Mouse (Mus musculus): ENCODE data around the gene Slc16a10. TPM values are rescaled to one million over a fixed set of nuclear protein-coding genes. Genes with fewer than 3 reads are reported as not detected.

The Slc16a10 gene
- total and polyA plus RNA-seq, 3 experiments: 4.1 to 10.4 (median 4.5) TPM

DNA sequence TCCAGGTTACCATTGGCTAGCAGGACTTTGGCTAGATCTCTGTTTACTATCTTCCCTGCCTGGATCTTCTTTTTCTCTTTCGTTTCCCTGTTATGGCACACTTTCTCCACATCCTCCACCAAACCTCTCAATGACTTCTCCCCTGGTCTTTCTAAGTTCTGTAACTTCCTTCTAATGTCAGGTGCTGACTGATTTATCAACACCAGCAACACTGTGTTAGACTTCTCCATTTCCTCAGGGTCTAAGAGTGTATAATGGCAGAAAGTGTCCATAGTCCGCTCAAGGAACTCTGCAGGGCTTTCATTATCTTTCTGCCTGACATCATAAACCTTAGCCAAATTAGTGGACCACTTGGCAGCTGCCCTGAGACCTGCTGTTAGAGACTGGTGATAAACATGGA lies 47.6 kb upstream of the Slc16a10 start:
- in situ Hi-C loops (cut with MboI; ENCODE audit: low pct_ligation_motif_present, low pct_unique_long_range_greater_than_20kb, low sequenced_read_pairs) (loop anchor here (10.0 kb wide), 1 partner anchor 135 kb away; no protein-coding TSS in a partner anchor), dilution Hi-C loops (cut with MboI; ENCODE audit: extremely low pct_ligation_motif_present, extremely low pct_unique_long_range_greater_than_20kb, low sequenced_read_pairs) (no loop called here)
- no peak overlapping the region for H3K4me3 ChIP-seq (replicated peaks in 1 of 3; ENCODE audit: low read depth in 2 of 3, low read length in 2 of 3, poor library complexity in 1 of 3)
- TF ChIP-seq POLR2A (IDR thresholded peaks at IDR 0.05; ENCODE audit: low read depth, low read length) (no peak), MEF2A (IDR thresholded peaks at IDR 0.05; ENCODE audit: borderline replicate concordance, low read depth, low read length) (no peak)
- H3K9ac ChIP-seq (ENCODE audit: insufficient read depth, low read depth): no peak overlapping the region
- H3K27me3 ChIP-seq (replicated peaks): no peaks in the 10 kb centered on the region
- no peak overlapping the region for H3K4me2 ChIP-seq (ENCODE audit: insufficient read depth, low read depth, poor library complexity, severe bottlenecking)
- H3K27ac ChIP-seq (ENCODE audit: insufficient read depth, low read depth): no peak overlapping the region
- H3K79me2 ChIP-seq (replicated peaks; ENCODE audit: control insufficient read depth, extremely low read depth, insufficient read depth, poor library complexity, severe bottlenecking): no peaks in the 10 kb centered on the region
- peaks cover 5 to 18% of the 10 kb centered on the region in 2 experiments; a peak in 3 of 4 replicates for H3K4me1 ChIP-seq (ENCODE audit: control insufficient read depth in 1 of 2, insufficient read depth in 2 of 2)
- no peaks in the 10 kb centered on the region for H3K9me3 ChIP-seq (replicated peaks; ENCODE audit: low read length)
- no peaks in the 10 kb centered on the region for H3K36me3 ChIP-seq (replicated peaks in 1 of 2; ENCODE audit: control insufficient read depth in 1 of 2, insufficient read depth in 1 of 2, low read length in 1 of 2)
- DNase-seq (ENCODE audit: extremely low read depth): no peak

DNA sequence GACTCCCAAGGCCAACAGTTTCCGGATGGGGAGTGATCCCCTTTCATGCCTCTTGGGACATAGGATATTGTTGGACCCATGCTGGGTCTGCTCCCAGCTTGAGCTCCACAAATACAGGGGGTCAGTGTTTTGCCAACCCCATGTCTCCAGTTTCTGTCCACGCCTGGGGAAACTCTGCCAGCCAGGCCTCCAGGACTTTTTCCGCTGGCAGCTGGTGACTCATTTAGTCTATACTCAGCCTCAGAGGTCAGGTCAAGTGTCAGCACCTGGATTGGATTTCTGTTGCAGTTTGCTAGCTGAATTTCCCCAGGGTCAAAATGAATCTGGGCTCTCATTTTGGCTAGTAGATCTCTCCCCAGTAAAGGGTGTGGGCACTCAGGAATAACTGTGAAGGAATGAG lies 46.8 kb upstream of the Slc16a10 start:
- dilution Hi-C loops (cut with MboI; ENCODE audit: extremely low pct_ligation_motif_present, extremely low pct_unique_long_range_greater_than_20kb, low sequenced_read_pairs) (no loop called here), in situ Hi-C loops (cut with MboI; ENCODE audit: low pct_ligation_motif_present, low pct_unique_long_range_greater_than_20kb, low sequenced_read_pairs) (loop anchor here (10.0 kb wide), 1 partner anchor 134 kb away; no protein-coding TSS in a partner anchor)
- no peak for DNase-seq (ENCODE audit: extremely low read depth)
- Histone ChIP-seq H3K36me3 (replicated peaks in 1 of 2; ENCODE audit: control insufficient read depth in 1 of 2, insufficient read depth in 1 of 2, low read length in 1 of 2) (no peaks in the 10 kb centered on the region), H3K4me3 (replicated peaks in 1 of 3; ENCODE audit: low read depth in 2 of 3, low read length in 2 of 3, poor library complexity in 1 of 3) (no peak overlapping the region), H3K27me3 (replicated peaks) (no peaks in the 10 kb centered on the region), H3K9ac (ENCODE audit: insufficient read depth, low read depth) (no peak overlapping the region), H3K4me1 (ENCODE audit: control insufficient read depth in 1 of 2, insufficient read depth in 2 of 2) (peaks cover 5 to 18% of the 10 kb centered on the region in 2 experiments; a peak in 3 of 4 replicates), H3K9me3 (replicated peaks; ENCODE audit: low read length) (no peaks in the 10 kb centered on the region), H3K4me2 (ENCODE audit: insufficient read depth, low read depth, poor library complexity, severe bottlenecking) (no peak overlapping the region), H3K27ac (ENCODE audit: insufficient read depth, low read depth) (no peak overlapping the region), H3K79me2 (replicated peaks; ENCODE audit: control insufficient read depth, extremely low read depth, insufficient read depth, poor library complexity, severe bottlenecking) (no peaks in the 10 kb centered on the region)
- TF ChIP-seq POLR2A (IDR thresholded peaks at IDR 0.05; ENCODE audit: low read depth, low read length) (no peak), CHD2 (IDR thresholded peaks at IDR 0.05; ENCODE audit: low read length) (no peak), PAX5 (IDR thresholded peaks at IDR 0.05; ENCODE audit: low read length) (no peak), NELFE (IDR thresholded peaks at IDR 0.05; ENCODE audit: low read depth, low read length) (no peak), RCOR1 (conservative IDR thresholded peaks at IDR 0.05; ENCODE audit: low read depth, low read length) (no peak), SMC3 (IDR thresholded peaks at IDR 0.05; ENCODE audit: low read depth, low read length) (no peak), USF1 (IDR thresholded peaks at IDR 0.05; ENCODE audit: low read depth, low read length) (no peak), ETS1 (conservative IDR thresholded peaks at IDR 0.05; ENCODE audit: low read depth, low read length) (no peak)

DNA sequence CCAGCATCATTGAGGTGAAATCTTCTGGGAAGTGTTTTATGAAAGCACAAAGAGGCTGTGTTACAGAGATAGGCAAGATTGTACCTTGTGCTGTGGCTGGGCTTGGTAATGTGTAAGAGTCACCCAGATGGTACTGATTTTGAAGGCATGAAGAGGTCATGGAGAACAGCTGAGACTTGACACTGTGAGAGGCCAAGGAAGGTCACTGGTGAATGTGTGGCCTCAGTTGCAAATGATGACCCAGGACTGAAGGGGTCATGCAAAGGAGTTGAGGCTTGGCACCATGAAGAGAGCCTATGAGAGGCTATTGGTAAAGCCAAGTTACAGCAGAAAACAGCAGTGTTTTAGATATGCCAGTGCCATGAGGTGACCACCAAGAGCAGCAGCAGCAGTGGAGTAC lies 43.9 kb upstream of the Slc16a10 start:
- Histone ChIP-seq H3K9me3 (replicated peaks; ENCODE audit: low read length) (no peaks in the 10 kb centered on the region), H3K27ac (ENCODE audit: insufficient read depth, low read depth) (no peak overlapping the region), H3K4me2 (ENCODE audit: insufficient read depth, low read depth, poor library complexity, severe bottlenecking) (no peak overlapping the region), H3K9ac (ENCODE audit: insufficient read depth, low read depth) (no peak overlapping the region), H3K4me1 (ENCODE audit: control insufficient read depth in 1 of 2, insufficient read depth in 2 of 2) (peaks cover 5 to 16% of the 10 kb centered on the region in 2 experiments; a peak in 3 of 4 replicates), H3K36me3 (replicated peaks in 1 of 2; ENCODE audit: control insufficient read depth in 1 of 2, insufficient read depth in 1 of 2, low read length in 1 of 2) (no peaks in the 10 kb centered on the region), H3K4me3 (replicated peaks in 1 of 3; ENCODE audit: low read depth in 2 of 3, low read length in 2 of 3, poor library complexity in 1 of 3) (no peak overlapping the region), H3K27me3 (replicated peaks) (no peaks in the 10 kb centered on the region), H3K79me2 (replicated peaks; ENCODE audit: control insufficient read depth, extremely low read depth, insufficient read depth, poor library complexity, severe bottlenecking) (no peaks in the 10 kb centered on the region)
- no peak for DNase-seq (ENCODE audit: extremely low read depth)
- dilution Hi-C loops (cut with MboI; ENCODE audit: extremely low pct_ligation_motif_present, extremely low pct_unique_long_range_greater_than_20kb, low sequenced_read_pairs) (no loop called here), in situ Hi-C loops (cut with MboI; ENCODE audit: low pct_ligation_motif_present, low pct_unique_long_range_greater_than_20kb, low sequenced_read_pairs) (loop anchor here (10.0 kb wide), 1 partner anchor 131 kb away; no protein-coding TSS in a partner anchor)
- TF ChIP-seq RCOR1 (conservative IDR thresholded peaks at IDR 0.05; ENCODE audit: low read depth, low read length) (no peak), SMC3 (IDR thresholded peaks at IDR 0.05; ENCODE audit: low read depth, low read length) (no peak), MAX (IDR thresholded peaks at IDR 0.05; ENCODE audit: low read length) (no peak), USF1 (IDR thresholded peaks at IDR 0.05; ENCODE audit: low read depth, low read length) (no peak), NELFE (IDR thresholded peaks at IDR 0.05; ENCODE audit: low read depth, low read length) (no peak), E2F4 (IDR thresholded peaks at IDR 0.05; ENCODE audit: insufficient replicate concordance, low read depth, low read length) (no peak), IRF4 (IDR thresholded peaks at IDR 0.05; ENCODE audit: low read depth, low read length) (no peak), CHD1 (IDR thresholded peaks at IDR 0.05; ENCODE audit: low read depth, low read length) (no peak), JUN (IDR thresholded peaks at IDR 0.05; ENCODE audit: insufficient read depth, low read depth, low read length) (no peak), RAD21 (IDR thresholded peaks at IDR 0.05; ENCODE audit: low read depth, low read length) (no peak), NRF1 (IDR thresholded peaks at IDR 0.05; ENCODE audit: low read depth, low read length) (no peak)

Measured in CH12.LX (cell line).